Mouse (Mus musculus) fibroblast of lung, adult 2 months (primary cell): ENCODE measurements around the gene Hif3a.

Experiments used
- DNase-seq: peaks from one replicate; pipeline ENCODE4 v3.0.0-alpha.2; 2011; ENCODE audit warnings: low read depth

Hif3a gene

GRCm38 (mm10) chr7:17024814-17025504 lies 37.3 kb downstream of the Hif3a start:
- DNase-seq = no peak

GRCm38 (mm10) chr7:17024141-17024540 lies 38.1 kb downstream of the Hif3a start:
- no peak for DNase-seq

GRCm38 (mm10) chr7:17023701-17024100 lies 38.5 kb downstream of the Hif3a start:
- no peak for DNase-seq

GRCm38 (mm10) chr7:17022176-17022575 lies 40.1 kb downstream of the Hif3a start:
- no peak for DNase-seq

GRCm38 (mm10) chr7:17019426-17020166 lies 42.6 kb downstream of the Hif3a start:
- no peak for DNase-seq

GRCm38 (mm10) chr7:17017921-17018320 lies 44.3 kb downstream of the Hif3a start:
- no peak for DNase-seq

- DNase-seq = peak; percentile 99
Observed at GRCm38 (mm10) chr7:17017036-17017435, 45.2 kb downstream of the Hif3a start.

- no peak for DNase-seq
Observed at GRCm38 (mm10) chr7:17015381-17015780, 46.8 kb downstream of the Hif3a start.

GRCm38 (mm10) chr7:17011909-17012590 lies 50.2 kb downstream of the Hif3a start:
- DNase-seq = no peak

GRCm38 (mm10) chr7:17010010-17010347 lies 52.2 kb downstream of the Hif3a start:
- DNase-seq = no peak

GRCm38 (mm10) chr7:17009326-17010009 lies 52.8 kb downstream of the Hif3a start:
- no peak for DNase-seq

- no peak for DNase-seq
Observed at GRCm38 (mm10) chr7:17007300-17007699, 54.9 kb downstream of the Hif3a start.

- DNase-seq = no peak
Observed at GRCm38 (mm10) chr7:17004716-17005115, 57.5 kb downstream of the Hif3a start.

- DNase-seq = peak; percentile 67
Observed at GRCm38 (mm10) chr7:17003230-17003960, 58.8 kb downstream of the Hif3a start.

GRCm38 (mm10) chr7:17002375-17003195 lies 59.6 kb downstream of the Hif3a start:
- peak; percentile 79 for DNase-seq

- no peak for DNase-seq
Observed at GRCm38 (mm10) chr7:16999650-17000049, 62.6 kb downstream of the Hif3a start.

- DNase-seq = no peak
Observed at GRCm38 (mm10) chr7:16999233-16999632, 63.0 kb downstream of the Hif3a start.

GRCm38 (mm10) chr7:16995345-16995744 lies 66.9 kb downstream of the Hif3a start:
- DNase-seq = no peak

- DNase-seq = no peak
Observed at GRCm38 (mm10) chr7:16994400-16994799, 67.8 kb downstream of the Hif3a start.

- DNase-seq = no peak
Observed at GRCm38 (mm10) chr7:16993651-16994399, 68.4 kb downstream of the Hif3a start.
